Mouse (Mus musculus) kidney, postnatal 36 days (tissue): ENCODE measurements around the gene Extl2.

ENCODE experiments used
- DNase-seq, 2 experiments: peaks; one replicate each; pipeline ENCODE4 v3.0.0; 2021 to 2022; ENCODE audit warnings: mixed read lengths in 2 of 2

Extl2 gene

DNA sequence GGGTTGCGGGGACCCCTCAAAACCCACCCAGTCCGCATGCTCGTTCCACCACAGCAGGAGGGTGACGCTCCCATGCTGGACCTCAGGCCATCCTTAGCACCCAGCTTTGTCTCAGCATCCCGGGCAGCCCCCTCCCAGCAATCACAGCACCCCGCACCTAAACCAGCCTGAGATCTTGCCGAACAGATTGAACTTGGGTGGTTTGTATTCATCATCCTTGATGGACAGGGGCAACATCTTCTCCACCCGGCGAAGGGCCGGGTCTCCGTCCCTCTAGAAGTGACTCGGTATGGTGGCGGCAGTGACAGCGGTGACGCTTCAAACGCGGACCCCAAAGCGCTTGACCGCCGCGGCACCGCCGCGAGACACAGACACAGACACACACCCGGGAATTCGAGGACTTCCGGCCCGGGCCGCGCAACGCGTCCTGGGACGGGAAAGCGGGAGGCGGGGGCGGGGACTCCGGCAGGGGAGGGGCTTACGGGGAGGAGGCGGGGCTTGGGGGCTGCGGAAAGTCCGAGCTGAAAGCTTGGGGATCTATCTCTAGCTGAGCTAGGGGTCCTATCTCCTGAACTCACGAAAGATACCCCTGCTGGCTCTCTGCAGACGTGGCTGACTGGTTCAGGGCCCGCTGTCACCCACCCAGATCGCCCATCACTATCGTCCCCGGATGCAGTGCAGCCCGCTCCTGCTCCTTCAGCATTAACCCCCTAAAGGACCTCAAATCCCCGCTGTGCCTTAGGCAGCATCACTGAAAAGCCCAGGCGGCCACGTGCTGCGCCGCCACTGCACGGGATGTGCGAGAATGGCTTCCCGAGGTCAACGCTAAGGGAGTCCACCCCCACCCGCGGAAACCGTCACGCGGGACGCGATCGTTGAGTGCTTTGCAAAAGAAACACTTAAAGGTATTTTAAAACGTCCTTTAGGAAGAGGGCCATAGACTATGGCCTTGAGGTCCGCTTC lies at the start of gene Extl2, which contains the start of gene Slc30a7:
TSS of gene Extl2 (plus strand) at position 485 of the 963 bp plus-strand sequence.
TSS of gene Slc30a7 (minus strand) at position 429 of the 963 bp plus-strand sequence.
- peak; percentile 82 to 91 for DNase-seq

DNA sequence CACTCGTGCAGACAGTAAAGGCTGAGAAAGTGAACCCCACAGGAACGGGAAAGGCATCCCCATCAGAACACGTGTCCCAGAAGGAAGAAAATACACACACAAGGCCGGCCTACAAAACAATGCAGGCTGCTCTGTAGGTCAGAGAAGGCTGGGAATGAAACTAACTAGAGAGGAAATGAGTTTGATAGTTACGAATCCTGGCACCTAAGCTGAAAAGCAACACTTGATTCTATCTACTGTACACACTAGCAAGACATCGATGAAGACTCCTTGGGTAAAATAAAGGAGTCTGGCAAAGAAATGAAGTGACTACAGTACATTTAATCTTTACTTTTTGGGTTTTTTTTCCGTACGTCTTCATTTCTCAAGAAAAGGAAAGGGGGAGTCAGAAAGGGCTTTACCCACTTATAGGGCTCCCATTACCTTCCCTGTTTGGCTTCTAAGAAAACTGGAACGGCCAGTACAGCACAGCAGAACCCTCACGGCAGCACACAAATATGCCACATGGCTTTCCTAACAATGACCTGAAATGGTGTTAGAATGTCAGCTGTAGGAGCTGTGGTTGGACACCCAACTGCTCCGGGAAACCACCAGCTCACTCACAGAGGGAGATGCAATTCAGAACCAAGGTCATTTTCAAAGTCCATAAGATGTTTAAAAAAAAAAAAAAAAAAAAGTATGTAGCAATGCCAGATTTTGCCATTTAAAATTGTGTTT lies 45.8 kb upstream of the Extl2 start:
- no peak for DNase-seq

DNA sequence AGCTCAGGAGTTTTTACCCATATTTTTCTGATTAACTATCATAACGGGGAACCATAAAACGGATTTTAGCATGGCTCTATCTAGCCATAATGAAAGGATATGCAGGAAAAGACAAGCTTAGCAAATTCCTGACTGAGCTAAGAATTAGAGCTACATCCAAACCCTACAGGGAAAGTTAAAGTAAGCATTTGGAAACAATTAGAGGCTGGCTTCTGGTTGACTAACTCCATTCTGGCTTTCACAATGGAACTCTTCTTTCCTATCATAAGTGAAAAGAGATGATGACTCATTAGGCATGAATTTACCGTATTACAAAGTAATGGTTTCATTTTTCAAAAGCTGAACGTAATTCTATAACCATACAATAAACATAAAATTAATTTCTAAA lies 45.2 kb upstream of the Extl2 start:
- DNase-seq: no peak

DNA sequence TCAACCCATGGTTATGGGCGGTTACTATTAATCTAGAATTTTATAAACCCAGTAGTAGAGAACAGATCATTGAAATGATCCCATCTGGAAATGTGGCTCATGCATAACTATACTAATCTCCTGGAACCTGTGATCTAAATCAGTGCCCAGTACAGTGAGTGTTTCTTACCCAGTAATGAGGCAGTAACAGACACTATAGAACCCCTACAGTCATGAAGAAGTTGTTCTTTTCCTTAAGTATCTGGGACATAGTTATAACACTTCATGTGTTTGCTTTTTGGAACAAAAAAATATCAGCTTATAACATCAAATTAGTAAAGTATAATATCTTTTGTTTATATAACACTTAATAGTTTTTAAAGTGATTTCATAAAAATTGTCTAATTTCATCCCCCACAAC lies 43.7 kb upstream of the Extl2 start:
- no peak for DNase-seq

DNA sequence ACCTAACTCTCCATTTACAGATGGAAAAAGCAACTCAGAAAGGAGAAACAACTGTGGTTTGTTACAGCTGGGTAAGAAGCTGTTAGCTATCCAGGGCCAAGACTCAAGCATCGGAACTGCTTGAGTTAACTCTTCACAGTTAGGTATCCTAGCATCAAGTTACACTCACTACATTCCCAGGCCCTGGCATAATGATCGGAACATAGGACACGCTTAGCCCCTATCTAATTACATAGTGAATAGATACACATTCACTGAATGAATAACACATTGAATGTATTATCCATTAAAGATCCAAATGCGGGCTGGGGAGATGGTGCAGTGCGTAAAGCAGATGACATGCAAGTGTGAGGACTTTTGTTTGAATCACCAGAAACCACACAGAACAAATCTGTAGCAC lies 43.2 kb upstream of the Extl2 start:
- no peak for DNase-seq

DNA sequence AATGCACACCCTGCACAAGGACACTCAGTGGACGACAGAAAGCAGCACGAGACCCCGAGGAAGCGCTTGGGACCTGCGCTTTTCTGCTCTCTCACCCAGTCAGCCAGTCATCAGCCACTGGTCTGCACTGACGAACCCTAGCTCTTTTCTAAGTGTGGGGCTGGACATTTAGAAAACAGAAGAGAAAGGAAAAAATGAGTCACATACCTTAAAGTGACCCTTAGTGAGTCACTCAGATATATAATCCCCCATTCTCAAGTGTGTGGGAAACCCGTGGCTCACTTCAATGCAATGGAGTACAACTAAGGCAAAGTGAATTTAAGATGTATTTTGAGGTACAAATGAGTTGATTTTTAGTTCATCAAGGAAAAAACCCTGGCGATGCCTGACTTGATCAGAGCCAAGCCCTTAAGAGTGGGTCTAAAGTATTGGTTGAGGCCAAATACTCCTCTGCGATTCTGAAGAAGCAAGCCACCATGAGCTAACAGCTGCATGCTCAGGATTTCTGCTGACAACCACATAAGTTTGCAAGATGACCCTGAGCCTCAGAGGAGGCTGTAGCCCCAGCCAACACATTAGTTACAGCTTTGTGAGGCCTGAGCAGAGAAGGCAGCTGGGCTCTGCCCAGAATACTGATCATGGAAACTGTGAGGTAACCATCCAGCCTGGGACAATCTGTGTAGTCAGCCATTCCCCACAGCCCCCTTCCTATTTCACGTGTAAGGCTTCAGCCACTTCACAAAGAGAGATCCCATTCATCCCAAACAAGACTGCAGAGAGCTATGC lies 38.3 kb upstream of the Extl2 start:
- DNase-seq: no peak

DNA sequence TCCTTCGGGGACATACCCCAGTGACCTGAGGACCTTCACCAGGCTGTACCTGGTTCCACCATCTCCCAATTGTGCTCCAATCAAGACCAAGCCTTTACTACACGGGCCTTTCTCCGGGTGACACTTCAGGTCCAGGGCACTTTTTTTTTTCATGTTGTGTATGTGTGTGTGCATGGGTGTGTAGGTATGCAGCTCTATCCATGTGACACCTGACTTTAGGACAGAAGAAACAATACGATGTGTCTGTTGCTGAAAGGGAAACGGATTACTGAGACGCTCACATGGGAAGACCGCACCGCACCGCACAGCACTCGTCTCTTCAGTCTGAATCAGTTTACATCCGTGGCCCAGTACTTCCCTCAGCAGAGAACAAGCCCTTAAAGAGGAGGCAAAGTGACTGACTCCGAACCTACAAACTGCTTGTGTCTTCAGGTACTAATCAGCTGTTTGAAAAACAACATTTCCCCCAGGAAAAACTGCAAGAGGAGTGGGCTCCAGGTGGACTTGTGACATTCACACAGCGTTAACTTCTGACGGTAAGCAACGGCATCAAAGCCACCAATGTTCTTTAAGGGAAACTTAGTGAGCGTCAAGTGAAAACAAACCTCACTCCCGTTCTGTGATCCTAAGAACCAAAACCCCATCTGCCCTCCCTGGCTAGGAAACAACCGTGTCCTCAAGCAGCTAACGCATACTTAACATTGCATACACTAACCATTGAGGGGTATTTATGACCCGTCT lies 36.0 kb upstream of the Extl2 start:
- DNase-seq: no peak

DNA sequence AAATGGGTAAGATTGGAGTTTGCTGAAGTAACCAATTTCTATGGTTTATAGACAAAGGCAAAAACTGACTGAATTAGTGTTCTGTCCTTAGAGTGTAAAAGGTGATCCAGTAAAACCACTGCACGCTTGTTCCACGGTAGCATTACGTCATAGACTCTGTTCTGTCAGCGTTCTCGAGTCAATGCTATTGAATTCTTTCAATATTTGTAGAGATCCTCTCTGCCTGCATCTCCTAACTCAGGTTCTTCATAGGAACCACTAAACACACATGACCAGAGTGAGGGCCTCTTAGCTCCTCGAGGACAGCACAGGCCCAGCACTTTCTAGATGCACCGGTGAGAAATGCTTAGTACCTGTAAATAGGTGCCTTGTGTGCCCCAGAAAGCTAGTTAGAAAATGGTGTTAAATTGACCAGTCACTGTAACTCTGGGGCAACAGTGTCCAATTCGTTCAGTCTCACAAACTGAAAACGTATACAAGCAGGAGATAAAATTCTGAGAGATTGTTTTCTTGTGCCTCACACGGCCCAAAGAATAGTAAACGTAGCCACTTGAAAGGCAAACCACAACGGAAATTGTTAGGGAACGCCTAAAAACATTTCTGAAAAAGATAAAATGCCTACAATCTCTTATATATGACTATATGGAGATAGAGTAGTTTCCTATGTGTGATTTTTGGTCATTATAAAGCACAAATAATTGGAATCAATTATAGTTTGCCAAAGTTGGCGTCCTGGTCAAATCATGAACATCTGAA lies 35.2 kb upstream of the Extl2 start:
- no peak for DNase-seq

DNA sequence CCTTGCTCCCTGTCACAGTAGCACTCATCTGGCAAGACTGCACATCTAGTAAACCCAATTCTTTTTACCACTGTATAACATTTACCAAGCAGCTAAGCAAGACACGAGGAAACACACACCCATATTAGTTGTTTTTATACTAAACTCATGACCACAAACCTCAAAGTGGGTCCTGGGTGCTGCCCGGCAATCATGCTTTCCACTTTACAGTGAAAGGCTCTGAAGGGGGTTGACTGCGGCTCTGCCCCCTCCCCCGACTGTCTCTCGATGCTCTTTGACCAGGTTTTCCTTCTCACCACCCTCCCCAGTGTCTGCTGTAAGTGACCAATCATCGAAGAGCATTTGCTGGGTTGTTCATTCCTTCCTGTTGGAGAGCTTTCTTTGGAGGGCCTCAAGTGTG lies 33.0 kb upstream of the Extl2 start:
- no peak for DNase-seq

DNA sequence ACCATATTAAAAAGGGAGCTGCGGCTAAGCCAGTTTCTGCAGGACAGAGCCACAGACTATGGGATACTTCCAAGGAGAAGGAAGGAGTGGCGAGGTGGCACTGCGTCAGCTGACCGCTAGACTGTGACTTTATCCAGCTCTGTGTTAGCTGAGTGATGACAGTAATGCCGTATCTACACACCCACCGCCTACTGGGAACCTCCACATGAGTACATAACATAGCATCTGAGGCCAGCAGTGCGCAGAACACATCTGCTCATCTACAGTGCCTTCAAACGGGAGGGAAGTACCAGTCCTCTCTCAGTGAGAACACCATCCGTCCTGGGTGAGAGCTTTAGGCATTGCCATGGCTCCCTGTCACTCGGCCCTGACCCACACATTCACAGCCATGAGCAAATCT lies 32.3 kb upstream of the Extl2 start:
- DNase-seq: no peak

DNA sequence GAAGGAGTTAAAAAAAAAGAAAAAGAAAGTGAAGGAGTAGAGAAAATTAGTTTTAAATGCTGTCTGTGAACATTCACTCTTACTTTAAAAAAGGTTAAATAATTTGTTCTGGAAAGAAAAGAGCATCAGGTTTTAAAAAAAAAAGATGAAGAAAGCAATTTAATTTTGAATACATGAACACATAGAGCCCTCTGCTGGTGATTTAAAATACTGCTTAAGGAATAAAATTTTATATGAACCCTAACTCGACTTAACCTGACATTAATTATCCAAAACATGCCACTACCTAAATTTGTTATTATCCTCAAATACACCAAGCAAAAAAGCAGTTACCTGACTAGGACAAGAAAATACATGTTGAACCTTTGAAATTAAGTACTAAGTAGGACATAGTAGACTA lies 28.3 kb upstream of the Extl2 start:
- no peak for DNase-seq

DNA sequence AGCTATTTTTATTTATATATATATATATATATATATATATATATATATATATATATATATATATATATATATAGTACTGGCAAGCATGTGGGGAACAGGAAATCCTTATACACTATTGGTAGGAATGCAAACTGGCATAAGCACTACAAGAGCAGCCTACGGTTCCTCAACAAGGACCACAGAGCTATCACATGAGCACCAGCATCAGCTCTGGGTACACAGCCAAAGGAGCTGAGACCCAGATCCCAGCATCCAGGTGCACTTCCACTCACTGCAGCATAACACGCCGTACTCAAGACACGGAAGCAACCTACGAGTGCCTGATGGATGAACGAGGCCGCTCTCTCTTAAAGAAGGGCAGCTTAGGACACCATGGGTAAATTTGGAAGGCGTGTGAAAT lies 24.0 kb upstream of the Extl2 start:
- no peak for DNase-seq

DNA sequence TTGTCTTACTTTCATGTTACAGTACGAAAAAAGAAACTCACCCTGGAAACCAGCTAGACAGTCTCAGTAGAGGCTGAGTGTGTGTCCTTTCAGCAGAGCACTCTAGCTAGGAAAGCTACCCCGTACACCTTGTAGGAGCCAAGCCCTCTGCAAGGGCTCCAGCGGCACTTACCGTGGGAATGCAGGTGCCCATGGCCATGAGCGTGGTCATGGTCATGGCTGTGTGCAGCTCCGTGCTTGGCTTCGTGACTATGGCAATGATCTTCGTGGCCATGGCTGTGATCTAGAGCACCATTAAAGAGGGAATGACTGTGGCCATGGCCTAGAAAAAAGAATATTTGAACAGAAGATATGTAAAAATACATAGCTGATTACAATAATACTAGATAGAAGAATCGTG lies 22.6 kb upstream of the Extl2 start:
- DNase-seq: no peak

DNA sequence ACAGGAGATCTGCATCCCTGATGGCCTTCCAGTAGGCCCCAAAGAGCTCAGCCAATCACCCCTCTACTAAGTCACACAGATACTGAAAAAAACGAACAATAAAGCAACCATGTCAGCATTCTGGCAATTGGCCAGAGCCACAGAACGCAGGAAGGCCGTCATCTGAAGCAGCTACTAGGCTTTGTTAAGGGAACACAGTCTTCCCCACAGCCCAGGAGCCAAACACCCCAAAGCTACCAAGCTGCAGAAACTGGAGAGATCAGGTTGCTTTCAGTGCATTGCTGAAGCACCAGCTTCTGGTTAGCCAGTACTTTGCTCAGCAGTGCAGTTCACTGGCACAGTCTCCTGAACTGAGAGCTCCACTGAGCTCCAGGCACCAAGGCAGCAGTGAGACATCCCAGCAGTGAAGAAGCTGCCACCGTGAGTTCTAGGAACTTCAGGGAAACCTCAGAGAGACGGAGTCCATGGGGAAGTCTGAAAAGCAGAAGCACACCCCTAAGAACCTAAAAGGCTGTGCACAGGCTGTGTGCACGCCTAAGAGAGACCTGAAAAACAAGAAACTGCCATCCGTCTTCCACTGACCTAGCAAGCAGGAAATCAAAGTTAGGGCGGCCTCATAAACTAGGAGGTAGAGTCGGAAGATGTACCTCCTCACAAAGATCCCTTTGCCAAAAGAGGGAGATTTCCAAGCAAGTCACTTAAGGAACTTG lies 21.9 kb upstream of the Extl2 start:
- peak; percentile 20 to 45 for DNase-seq

DNA sequence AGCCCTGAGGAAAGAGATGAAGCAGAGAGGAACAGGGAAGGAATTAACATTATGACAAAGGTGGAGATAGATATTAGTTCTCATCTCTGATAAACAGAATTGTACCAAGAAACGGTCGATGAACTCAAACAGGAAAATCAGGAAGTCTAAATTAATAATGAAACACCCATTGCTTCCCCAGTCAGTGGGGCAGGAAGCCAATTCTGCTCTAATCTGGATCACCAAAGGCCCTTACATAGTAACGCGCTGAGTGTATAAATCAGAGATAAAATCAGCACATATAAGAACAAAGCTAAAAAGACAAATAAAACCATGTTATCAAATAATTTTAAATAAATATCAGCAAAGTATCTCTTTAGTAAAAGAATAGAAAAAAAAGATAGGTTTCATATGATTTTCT lies 15.2 kb upstream of the Extl2 start:
- peak; percentile 22 to 52 for DNase-seq

DNA sequence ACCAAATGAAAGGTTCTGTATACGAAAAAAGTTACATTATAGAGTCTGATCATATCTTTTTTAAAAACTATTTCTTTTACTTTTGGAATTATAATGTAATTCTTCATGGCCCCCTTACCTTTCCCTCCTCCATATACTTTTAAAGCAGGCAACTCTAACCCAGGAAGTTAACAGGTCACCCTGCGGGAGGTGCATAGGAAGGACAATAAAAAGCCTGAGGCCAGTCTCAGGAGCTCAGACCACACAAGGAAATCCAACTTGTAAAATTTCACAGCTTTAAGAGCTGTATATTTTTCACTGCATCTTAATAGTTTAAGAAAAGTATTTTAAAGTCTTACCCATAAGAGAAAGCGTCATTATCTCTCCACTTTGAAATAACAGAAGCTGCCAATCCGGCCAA lies 14.7 kb upstream of the Extl2 start:
- DNase-seq: no peak

DNA sequence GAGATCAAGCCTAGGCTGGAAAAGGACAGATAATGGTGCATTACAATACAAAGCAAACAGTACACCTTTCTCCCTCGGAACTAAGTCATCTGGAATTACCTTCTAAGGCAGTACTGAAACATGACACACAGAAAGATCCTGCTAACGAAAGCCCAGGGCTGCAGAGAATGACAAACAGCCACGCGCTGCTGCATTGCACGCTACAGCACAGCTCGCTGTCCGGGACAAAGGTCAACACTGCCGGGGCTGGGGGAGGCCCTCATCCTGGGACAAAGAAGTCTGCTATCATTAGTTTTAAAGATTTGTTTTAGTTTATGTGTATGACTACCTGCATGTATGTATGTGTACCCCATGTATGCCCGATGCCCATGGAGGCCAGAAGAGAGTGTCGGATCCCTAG lies 14.2 kb upstream of the Extl2 start:
- DNase-seq: peak; percentile 29 to 61

DNA sequence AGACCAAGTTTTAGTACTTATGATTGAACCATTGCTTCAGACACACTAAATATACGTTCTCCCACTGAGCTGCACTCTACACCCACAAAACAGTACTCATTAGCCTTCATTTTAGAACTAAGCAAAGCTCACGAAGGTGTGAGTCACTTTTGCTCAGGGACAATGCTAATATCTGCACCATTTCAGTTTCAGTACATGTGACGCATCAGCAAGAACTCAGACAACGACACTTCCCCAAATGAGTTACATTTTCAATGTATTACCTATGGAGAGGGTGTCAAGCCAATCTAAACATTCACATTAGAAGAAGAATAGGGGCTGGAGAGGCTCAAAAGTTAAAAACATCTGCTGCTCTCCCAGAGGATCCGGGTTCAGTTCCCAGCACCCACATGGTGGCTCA lies 10.3 kb upstream of the Extl2 start:
- no peak for DNase-seq

DNA sequence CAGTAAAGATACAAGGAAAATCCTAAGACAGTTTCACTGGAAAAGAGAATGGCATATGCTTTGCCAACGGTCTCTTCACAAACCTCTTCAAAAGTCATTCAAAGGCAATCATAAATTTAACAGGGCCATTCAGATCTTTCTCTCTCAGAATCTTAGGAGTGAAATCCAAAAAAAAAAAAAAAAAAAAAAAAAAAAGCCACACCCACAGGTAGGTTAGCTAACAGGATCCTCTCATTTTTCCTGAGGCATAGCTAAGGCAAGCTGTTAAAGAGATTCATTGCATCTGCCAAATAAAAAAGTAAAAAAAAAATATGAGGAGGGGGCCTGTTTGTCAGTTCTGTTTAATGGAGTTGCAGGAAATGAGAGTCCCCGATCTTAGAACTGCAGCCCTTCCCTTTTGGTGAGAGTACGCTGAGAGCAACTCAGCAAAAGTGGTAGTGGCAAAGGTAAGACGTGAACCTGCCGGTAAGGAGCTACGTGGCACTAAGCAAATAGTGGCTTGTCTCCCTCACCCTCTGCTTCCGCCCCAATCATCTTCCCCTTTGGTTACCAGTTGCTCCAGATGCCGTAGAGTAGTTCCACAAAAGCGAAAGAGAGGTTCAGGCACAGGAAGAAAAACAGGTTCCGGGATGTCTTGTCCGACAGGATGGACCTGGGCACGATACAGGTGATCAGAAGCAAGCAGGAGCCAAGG lies 831 bp upstream of the Extl2 start:
- DNase-seq: peak; percentile 13 to 37

DNA sequence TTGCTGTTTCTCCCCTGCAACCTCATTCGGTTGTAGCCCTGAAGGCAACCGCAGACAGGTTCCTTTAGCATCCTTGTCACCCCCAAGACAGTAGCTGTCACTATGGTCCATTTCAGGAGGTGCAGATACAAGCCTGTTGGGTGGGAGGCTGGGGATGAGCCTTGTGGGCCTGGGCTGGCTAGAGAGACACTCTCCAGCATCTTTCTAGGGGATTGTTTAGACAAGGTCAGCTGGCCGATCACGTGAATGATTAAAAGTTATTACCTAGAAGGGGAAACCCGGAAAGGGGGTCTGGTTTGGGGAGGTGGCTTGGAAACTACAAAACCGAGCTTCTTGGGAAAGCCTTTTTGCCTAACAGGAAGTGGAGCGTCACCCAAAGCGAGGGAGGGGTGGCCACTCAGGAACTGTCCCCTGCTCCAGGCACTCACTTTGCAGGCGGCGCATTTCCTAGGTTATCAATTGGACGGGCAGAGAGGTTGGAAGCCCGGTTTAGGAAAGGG lies 729 bp downstream of the Extl2 start:
- peak; percentile 85 to 86 for DNase-seq
